Mouse (Mus musculus) liver, postnatal 0 days (tissue): ENCODE results near the gene Tceal3.

Source experiments
- CTCF ChIP-seq: sonication (generic); IDR thresholded peaks from 2 replicates; pipeline ENCODE4 v1.5.1; 2016; ENCODE audit warnings: antibody characterized with exemption, low read depth
- EP300 ChIP-seq: IDR thresholded peaks from 2 replicates; pipeline ENCODE4 v1.6.1; 2016; ENCODE audit warnings: antibody characterized with exemption, low read depth, mild to moderate bottlenecking

DNA sequence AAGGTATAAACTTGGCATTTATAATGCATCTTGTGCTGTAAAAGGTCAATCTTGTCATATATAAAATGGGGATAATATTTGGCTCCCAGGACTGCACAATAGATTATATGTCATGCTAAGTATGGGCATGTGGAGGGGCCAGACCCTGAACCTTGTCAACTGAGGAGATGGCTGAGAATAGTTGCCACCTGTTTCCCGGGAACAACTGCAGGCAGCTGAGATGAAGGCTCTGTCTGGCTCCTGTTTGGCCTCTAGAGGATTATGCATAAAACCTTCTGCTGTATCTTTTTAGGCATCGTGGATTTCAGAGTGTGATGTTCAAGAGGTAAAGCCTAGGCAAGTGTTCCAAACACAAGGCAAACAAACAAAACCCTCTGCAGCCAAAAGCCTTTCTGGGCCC is 78.2 kb downstream of the Tceal3 start:
- TF ChIP-seq EP300 (no peak), CTCF (no peak)
